Mouse (Mus musculus) 3T3-L1 (cell line): ENCODE measurements at regions not wholly inside any gene's neighbourhood (a gene's known extent, or its start where the extent isn't known, plus 50 kb on each side); places are given as distances from the start of the nearest gene placed in this dataset.

ENCODE experiments used
- DNase-seq: peaks from one replicate; pipeline ENCODE4 v3.0.0-alpha.2; 2015; ENCODE audit warnings: low read depth, low spot score

DNA sequence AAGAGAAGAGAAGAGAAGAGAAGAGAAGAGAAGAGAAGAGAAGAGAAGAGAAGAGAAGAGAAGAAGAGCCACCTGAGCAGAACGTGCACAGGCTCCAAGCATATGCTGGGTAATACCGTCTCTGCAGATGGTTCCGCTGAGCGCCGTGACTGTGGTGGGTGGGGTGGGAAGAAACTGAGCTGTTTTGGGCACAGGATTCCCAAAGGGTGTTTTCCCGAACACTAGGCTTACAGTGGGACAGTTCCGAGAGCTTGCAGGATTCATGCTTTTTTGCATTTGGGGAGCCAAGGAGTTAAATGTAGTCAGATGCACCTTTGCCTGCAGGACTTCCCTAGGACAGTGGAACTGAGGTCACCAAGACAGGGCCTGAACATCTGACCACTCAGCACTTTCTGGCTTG is 142.3 kb upstream of the Lrfn2 start:
- no peak for DNase-seq

DNA sequence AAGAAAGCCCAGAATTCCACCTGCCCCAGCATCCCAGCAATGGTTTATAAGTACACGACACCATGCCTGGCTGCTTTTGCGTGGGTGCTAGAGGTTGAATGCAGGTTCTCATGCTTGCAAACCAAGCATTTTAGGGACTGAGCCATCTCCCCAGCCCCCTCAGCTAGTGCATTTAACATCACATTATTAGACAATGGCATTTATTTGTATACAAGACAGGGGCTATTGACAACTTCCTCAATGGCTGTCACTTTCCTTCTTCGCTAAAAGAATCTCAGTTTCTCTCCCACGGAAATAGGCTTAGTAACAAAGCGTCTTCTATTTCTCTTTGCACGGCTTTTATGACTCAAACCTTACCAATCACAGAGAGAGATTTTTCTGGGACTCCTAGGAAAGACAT is 141.7 kb upstream of the Lrfn2 start:
- no peak for DNase-seq

DNA sequence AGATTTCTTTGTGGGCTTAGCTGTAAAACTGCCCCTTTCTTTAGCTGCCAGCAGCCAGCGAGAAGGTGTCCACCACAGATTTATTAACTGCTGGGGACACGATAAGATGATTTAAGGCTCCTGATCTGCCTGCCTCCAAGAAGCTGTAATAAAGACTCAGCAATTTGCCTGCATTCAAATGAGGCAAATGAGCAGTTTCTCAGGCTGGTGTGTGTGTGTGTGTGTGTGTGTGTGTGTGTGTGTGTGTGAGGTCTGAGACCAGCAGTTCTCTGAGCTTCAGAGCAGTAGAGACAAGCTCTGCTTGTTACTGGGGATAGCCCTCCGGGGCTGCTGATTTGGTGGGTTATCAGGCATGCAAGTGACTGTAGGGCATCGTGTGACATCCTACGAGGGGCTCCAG is 139.2 kb upstream of the Lrfn2 start:
- DNase-seq: no peak

DNA sequence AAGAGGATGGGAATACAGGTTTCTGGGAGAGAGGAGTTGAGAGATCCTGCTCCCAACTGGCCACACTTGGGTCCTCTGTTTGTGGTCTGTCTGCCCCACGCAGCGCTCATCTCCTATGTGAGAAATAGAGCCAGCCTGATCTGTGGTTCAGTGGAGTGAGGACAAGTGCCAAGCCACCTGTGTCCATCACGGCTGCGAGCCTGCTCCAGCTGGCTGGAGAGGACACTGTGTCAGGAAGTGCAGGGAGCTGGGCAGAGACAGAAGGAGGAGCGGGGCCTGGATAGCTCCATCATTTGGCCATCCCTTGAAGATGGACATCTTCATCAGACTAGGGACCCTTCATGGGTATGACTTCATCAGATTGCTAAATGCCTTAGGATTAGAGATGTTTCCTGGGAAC is 136.4 kb upstream of the Lrfn2 start:
- DNase-seq: no peak

DNA sequence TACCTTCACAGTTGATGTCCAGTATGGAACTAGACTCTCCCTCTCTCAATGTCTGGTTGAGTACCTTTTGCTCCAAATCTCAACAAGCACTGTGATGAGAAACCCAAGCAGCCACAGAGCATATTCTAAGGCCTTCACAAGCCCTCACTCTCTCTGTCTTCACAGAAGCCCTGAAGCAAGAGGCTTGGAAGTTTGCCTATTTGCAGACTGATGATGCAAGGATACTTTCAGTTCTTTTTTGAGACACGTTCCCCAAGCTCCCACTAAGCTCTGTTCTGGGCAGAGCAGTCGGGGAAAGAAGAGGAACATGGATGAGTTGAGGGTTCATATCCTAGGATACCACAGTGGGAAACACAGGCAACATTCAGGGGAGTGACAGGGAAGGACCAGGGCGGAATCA is 134.0 kb upstream of the Lrfn2 start:
- no peak for DNase-seq

DNA sequence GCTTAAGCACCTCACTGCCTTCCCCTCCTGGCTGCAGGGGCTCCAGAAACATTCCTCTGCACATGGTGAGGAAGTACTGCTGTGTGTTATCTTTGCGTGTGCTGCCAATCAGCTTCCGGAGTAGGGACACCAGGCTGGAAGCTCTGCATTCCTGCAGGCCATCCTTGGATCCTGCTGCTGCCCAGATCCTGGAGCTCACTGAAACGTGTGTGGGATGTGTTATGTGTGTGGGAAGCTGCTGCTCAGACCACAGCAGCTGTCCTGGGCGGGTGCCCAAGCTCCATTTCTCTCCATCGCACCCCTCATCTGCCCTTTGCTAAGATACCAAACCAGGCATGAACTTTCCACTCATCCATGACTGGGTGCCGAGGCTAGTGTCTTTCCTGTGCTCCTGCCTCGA is 129.5 kb upstream of the Lrfn2 start:
- no peak for DNase-seq

DNA sequence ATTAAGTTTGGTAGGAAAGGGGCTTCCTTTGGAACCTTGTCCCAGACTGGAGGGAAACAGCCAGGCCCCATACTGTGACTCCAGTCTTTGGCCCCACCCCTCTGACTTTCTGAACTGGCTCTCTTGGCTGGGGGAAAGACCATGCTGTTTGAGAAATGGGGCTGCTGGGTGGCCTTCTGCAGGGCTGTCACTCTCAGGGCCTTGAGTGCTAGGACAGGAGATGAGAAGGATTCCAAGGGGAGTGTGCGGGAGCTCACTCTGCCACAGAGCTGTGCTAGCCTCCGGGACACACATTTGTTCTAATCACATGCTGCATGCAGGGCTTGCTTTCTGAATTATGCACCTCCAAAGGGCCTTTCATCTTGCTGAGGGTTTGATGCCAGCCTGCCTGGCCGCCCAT is 124.3 kb upstream of the Lrfn2 start:
- no peak for DNase-seq

DNA sequence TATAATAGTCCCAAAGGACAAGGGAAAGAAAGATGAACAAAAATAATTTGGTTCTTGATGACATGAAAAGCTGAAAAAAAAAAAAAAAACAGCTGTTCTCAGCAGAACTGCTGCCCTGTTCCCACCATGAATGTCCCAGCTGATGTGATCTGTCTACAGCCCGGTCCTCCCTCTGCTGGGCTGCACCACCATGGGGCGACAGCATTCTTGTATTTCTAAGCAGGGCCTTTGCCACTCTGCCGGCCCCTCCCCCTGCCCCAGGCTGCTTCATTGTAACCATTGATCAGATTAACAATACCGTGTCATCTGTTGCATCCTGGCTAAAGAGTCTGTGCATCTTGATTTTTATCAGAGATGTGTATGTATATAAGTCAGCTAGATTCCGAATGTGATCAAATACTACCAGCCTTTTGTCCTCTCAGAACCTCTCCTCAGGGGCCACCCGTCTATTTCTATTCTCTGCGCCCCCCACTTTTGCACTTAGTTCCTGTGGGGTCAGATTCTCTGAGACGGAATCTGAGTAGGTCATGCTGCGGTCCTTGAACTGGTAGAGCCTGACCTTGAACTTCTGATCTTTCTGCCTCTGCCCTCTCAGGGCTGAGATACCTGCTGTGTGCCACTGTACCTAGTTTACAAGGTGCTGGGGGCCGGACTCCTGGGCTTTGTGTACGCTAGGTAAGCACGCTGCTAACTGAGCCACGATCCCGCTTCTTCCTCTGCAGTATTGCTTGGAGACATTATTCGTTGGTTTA is 117.2 kb upstream of the Lrfn2 start:
- DNase-seq: no peak

DNA sequence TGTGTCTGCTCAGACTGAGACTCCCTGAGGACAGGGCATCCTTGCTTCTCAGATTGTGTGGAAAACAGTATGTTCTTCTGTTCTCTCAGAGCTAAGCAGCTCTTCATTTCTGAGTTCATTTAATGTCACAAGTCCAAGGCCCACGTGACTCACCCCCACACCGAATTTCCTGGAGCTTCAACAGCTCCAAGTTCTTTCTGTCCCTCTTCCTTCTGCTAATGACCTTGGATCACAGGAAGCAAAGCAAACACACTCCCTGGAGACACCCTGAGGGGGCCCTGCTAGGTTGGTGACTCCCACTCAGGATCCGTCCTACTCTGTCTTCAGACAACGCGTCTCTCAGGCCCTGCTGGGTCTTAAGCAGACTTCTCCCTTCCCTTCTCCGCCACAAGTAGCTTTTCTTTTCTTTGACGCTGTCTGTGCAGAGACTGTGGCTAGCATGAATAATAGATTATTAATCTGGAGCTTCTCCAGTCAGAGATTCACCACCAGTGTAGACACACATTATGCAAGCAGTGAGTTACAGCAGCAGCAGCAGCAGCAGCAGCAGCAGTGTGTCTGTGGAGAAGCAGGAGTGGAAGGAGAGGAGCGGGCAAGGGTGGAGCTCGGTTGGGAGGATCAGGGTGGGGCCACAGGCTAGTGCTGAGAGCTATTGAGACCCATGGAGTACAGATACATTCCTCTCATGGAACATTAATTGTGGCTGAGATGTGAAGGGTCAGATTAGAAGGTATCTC is 115.4 kb upstream of the Lrfn2 start:
- no peak for DNase-seq

DNA sequence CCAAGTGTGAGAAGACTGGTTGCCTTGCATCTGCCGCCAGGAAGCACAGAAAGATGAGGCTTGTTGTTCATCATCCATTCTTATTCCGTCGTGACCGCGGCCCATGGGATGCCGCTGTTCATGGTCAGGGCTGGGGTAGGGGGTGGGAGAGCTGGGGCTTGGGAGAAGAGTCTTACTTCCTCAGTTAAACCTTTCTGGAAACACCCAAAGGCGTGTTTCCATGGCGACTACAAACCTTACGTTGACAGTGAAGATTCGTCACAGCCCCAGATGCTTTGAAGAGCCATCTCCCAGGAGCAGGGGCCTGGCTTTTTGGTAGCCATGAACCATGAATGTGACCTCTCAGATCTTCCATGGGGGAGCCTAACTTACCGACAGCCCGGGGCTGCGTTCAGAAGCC is 114.6 kb upstream of the Lrfn2 start:
- DNase-seq: no peak

DNA sequence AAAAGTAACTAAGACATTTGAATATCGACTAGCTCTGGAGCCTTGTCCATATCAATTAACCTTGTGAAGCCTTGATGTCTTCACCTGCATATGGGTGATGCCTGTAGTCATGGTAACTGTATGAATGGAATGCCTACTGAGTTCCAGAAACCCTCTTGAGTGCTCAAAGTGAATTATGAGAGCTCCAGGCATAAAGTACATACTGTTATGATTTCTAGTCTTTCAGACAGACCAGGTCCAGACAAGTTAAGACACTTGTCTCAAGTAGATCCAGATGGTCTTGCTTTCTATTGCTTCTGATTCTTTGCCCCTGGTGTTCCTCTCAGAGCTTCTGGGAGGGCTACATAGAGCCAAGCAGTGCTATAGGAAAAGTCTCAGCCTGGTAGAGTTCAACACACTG is 112.5 kb upstream of the Lrfn2 start:
- no peak for DNase-seq

DNA sequence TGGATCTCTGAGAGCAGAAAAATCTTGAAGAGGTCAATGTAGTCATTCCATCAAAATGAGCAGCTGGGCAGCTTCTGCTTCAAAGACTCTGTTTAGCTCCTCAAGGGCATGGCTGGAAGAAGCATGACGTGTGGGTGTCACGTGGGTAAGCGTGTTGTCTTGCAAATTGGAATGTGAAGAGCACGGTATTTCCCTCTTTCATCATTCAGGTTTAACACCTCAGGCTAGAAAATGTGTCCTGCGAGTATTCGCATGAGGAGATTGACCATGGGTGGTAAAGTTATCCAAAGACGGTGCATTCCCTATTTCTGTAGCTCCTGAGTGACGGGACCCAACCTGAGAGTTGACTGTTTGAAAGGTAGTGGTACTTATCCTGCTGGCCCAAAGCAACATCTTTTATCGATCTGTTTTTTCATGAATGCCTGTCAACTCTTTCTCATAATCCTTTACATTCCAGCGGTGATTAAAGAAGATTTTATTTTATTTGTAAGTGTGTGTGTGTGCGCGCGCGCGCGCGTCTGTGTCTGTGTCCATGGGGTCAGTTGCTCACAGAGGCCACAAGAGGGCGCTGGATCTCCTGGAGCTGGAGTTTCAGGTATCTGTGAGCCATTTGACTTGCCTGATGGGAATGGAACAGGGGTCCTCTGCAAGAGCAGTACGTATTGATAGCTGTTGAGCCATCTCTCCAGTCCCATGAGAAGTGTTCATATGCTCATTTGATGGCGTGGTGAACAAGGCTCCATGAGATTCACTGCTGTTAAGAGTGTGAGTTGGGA is 109.9 kb upstream of the Lrfn2 start:
- no peak for DNase-seq

DNA sequence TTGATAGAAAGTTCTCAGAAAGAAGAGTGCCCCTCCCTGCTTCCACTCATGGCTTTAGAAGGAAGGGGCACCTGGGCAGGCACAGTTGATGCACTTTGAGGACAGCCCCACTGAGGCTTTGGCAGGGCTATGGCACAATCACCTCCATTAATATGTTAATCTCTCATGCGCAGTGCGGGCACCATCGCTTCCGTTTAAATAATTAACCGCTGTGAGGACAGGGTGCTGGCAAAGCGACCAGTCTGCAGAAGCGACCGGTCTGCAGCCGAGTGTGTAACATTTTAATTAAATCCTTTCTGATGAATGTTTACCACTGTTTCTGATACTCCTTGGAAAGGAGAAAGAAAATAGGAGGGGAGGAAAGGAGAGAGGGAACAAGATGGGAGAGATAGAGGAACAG is 108.3 kb upstream of the Lrfn2 start:
- no peak for DNase-seq

DNA sequence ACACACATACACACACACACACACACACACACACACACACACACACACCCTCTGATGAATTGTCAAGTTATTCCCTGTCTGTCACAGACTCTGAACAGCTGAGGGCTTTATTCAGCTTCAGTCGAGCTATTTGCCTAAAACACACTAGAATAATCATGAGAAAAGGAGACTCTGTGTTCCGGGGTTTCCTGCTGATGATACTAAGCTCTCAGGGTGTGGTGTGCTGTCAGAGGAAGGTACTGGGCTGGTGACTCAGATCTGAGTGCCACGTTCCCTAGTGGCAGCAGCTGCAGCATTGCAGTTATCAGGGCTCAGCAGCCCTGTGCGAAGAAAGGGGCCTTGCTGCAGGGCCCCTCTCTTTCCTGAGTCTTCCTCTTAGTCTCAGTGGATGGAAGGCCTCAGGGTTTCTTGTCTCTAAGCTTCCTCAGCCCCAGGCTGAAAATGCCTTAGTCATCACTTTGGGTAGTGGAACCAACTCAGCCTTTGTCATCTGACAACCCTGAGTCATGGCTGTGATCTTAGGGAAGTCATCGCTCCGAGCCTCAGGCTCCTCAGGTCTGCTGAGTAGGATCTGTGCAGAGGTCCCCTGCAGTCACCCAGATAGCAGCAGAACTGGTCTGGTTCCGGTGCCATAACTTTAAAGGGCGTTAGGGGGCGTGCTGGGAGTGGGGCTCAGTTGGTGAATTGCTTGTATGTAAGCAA is 106.8 kb upstream of the Lrfn2 start:
- no peak for DNase-seq

DNA sequence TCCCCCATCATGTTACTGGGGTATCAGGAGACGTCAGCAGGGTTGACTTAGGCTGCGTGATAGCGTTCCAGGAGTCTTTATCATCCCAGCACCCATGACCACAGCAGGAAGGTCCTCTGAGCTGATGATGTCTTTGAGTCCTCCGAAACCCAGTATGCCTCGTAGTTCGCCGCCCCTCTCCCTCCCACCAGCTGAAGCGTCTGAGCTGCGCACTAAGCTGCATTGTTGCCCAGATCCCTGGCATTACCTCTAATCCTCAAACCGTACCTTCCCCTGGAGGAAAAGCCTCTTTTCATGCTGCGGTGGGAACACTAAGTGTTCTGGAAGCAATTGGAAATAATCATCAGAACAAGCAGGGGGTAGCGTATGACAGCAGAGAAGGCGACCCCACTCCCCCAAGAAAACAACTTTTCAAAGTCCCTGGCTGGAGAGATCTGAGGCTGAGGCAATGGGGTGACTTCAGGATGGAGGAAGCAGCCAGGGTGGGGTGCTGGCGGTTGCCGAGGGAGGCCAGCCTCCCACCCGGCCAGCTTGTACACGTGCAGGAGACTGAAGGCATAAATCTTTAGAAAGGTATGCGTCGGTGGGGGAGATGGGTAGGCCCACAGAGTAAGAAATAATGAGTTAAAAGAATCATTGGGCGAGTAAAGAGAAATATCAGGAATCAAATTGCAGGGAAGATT is 93.7 kb upstream of the Lrfn2 start:
- no peak for DNase-seq

DNA sequence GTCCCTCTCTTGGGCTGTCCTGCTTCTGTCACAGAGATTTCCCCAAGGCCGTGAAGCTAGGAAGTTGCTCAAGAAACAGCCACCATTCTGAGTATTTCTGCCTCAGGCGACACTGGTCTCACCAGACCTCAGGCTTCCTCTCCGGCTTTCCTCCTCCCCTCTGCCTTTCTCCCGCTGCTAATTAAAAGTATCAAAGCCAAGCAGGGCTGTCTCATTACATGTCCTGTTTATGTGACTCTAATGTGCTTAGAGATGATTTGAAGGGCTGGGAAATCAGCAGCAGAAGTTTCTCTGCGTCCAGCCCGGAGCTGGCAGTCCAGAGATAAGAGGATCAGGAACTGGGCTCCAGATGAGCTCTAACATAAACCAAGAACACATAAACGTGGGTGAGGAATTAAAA is 84.3 kb upstream of the Lrfn2 start:
- no peak for DNase-seq

DNA sequence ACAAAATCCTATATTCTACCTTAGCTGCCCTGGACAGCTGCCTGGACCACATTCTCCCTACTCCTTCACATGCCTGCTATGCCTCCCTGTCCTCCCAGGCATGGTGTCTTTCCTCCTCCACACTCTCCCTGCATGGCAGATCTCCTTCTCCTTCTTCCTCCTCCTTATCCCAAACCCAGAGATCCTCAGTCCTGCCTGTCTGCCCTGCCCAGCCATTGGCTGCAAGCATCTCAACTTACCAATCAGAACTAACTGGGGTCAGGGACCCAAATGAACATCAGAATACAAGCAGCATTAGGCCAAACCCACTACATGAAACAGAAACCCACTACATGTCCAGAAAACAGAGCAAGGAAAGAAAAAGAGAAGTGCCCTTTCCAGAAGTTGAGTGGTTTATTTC is 81.3 kb upstream of the Lrfn2 start:
- DNase-seq: no peak

DNA sequence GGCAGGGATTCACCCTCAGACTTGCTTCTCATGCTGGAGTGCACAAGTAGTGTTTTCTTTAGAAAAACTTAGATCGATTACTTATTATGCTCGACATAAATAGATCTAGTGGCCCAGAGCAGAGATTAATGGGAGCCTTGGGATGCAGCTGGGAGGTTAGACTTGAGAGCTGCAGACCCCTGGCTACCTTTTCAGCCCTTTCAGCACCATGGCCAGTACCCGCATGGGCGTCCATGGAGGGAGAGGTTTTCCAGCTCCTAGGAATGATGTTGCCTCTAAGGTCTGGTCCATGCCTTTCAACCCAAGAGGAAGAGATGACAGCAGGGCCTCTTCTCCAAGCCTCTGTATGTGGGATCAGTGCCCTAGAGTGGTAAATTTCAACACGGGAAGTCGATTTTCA is 73.3 kb upstream of the Lrfn2 start:
- no peak for DNase-seq

DNA sequence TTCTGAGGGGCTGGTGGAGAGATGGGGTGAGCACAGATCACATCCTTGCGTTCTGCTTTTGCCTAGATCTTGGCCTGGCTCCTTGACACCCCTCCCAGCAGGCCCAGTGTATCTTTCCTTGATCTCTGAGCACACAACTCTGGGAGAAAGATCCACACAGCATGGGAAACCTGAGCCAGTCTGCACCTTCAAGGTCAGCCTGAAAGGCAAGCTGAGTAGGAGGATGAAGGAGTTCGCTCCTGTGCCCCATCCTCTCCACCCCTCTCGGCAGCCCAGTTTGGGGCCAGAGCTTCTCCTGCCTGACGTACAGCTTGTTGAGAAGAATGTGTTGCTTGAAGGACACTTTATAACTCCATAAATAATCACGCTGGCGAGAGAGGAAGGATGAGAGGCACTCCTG is 61.7 kb upstream of the Lrfn2 start:
- no peak for DNase-seq

DNA sequence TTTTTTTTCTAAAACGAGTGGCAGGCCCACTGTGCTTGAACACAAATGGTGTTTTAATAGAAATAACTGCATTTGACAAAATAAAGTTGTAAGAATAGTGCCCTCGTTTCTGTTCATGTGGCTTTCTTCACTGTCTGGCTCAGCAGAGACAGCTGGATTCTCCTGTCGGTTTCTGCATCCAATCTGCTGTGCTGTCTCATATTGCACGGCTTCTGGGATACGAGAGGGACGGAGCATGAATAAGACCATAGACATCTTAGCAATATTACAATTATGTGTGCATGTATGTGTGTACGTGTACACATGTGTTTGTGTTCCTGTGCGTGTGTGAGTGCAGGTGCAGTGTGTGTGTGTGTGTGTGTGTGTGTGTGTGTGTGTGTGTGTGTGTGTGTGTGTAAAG is 54.7 kb upstream of the Lrfn2 start:
- no peak for DNase-seq

DNA sequence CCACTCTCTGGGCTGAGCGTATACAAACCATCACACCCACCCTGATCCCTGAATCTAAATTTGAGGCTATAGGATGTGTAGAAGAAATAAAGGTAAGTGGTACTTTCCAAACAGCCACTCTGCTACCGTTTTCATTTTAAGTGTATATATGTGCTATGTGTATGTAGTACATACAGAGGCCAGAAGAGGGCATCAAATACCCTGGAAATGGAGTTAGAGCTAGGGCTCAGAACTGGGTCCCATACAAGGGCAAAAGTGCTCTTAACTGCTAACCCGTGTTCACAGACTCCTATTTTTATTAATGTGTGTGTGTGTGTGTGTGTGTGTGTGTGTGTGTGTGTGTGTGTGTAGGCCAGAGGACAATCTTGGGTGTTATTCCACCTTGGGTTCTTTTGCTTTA is 51.6 kb upstream of the Lrfn2 start:
- DNase-seq: no peak

DNA sequence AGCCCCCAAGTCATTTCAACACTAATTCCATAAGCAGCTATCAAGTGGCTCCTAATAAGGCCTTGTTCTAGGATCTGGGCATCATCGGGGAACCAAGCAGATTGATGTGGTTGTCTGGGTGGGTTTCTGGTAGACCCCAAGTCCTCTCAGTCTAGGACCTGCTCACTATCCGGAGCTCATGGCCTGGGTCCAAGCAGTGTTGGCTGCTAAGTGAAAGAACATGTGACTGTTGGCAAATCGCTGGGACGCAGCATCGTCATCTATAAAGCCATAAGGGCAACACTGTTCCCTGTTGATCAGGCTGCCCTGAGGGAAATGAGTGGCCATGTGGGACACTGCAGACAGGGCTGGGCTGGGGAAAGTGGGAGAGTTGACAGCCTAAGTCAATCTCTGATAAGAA is 50.2 kb upstream of the Lrfn2 start:
- DNase-seq: no peak
